Mouse (Mus musculus): ENCODE measurements at regions not wholly inside any gene's neighbourhood (a gene's known extent, or its start where the extent isn't known, plus 50 kb on each side); places are given as distances from the start of the nearest gene placed in this dataset.
A peak's percentile ranks its signal among the peaks of the same experiment; 100 is the strongest.

GRCm38 (mm10) chr11:79881812-79882211, 80.4 kb downstream of the Utp6 start:
- ATAC-seq (ENCODE audit: low FRiP score, low TSS enrichment) = peak; percentile 49; the same call in 1 of the 2 replicates
- 41% methylated on average over 4 of the region's 4 CpGs for WGBS
- H3K9me3 ChIP-seq (ENCODE audit: control insufficient read depth, low read length) = no peaks in the 10 kb centered on the region

DNA sequence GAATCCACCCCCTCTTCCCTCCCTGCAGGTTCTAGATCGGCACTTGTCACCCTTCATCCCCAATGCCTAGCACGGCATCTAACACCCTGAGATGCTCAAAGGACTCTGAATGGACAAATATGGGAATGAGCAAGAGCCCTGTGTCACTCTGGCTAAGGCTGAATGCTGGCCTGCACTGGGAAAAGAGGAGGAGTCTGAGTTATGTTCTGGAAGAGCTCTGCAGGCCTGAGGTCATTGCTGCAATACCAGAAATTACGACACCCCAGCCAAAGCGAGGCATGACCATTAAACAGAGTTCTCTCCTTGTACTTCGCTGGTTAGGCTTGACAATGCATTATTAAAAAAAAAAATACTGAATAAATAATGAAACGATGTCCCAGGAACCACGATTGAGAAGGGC, 84.1 kb downstream of the Utp6 start:
- 63% methylated on average over 7 of the region's 7 CpGs for WGBS
- H3K27ac ChIP-seq (ENCODE audit: low read depth, low read length) = peak overlapping the region; percentile 37; the same call in 1 of the 2 replicates
- no peak for ATAC-seq (ENCODE audit: low FRiP score, low TSS enrichment)

More at GRCm38 (mm10) chr11:79881812-79882211, 80.4 kb downstream of the Utp6 start:
- Histone ChIP-seq H3K27me3 (ENCODE audit: control insufficient read depth, insufficient read depth, low read length) (no peaks in the 10 kb centered on the region), H3K27ac (ENCODE audit: low read depth, low read length) (no peak overlapping the region), H3K9ac (ENCODE audit: low read depth, low read length) (no peak overlapping the region), H3K4me3 (ENCODE audit: low read length) (no peak overlapping the region), H3K36me3 (ENCODE audit: control insufficient read depth, insufficient read depth, low read length) (no peaks in the 10 kb centered on the region), H3K4me1 (ENCODE audit: control insufficient read depth, insufficient read depth, low read length) (peaks cover 12% of the 10 kb centered on the region; the same call in 1 of the 2 replicates), H3K4me2 (replicated peaks; ENCODE audit: low read depth, low read length) (no peak overlapping the region)

DNA sequence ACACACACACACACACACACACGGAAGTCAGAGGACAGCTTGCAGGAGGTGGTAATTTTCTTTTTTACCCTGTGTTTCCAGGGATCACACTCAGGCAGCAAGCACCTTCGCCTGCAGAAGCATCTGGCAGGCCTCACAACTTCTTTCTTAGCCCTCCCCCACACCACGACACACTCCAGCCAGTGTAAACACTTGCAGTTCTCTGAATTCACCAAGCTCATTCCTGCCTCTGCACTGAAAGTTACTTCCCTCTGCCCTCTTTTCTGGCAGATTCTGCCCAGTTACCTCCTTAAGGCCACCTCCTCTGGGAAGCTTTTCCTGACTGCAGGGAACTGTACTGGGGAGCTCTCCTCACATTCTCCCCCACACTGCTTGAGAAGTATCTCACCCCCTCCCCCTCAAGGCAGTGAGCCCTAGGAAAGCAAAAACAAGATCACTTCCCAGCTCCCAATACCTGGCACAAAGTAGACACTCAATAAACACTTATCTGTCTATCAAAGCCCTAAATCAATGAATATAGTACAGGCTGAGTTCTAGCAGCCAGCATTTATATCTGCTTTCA, 84.9 kb downstream of the Utp6 start:
- Histone ChIP-seq H3K9me3 (ENCODE audit: control insufficient read depth, low read length) (no peaks in the 10 kb centered on the region), H3K4me1 (ENCODE audit: control insufficient read depth, insufficient read depth, low read length) (peaks cover 12% of the 10 kb centered on the region; the same call in 1 of the 2 replicates), H3K27me3 (ENCODE audit: control insufficient read depth, insufficient read depth, low read length) (no peaks in the 10 kb centered on the region), H3K9ac (ENCODE audit: low read depth, low read length) (no peak overlapping the region), H3K36me3 (ENCODE audit: control insufficient read depth, insufficient read depth, low read length) (no peaks in the 10 kb centered on the region), H3K4me2 (replicated peaks; ENCODE audit: low read depth, low read length) (no peak overlapping the region), H3K4me3 (ENCODE audit: low read length) (no peak overlapping the region), H3K27ac (ENCODE audit: low read depth, low read length) (peak overlapping the region; percentile 62; the same call in 1 of the 2 replicates)
- WGBS = 18% methylated on average over 3 of the region's 3 CpGs
- ATAC-seq (ENCODE audit: low FRiP score, low TSS enrichment) = peak; percentile 75

More for the DNA sequence above, 84.1 kb downstream of the Utp6 start:
- Histone ChIP-seq H3K4me1 (ENCODE audit: control insufficient read depth, insufficient read depth, low read length) (peaks cover 12% of the 10 kb centered on the region; the same call in 1 of the 2 replicates), H3K4me3 (ENCODE audit: low read length) (no peak overlapping the region), H3K4me2 (replicated peaks; ENCODE audit: low read depth, low read length) (no peak overlapping the region), H3K9ac (ENCODE audit: low read depth, low read length) (no peak overlapping the region), H3K27me3 (ENCODE audit: control insufficient read depth, insufficient read depth, low read length) (no peaks in the 10 kb centered on the region), H3K36me3 (ENCODE audit: control insufficient read depth, insufficient read depth, low read length) (no peaks in the 10 kb centered on the region), H3K9me3 (ENCODE audit: control insufficient read depth, low read length) (no peaks in the 10 kb centered on the region)

- no peak overlapping the region for H3K4me3 ChIP-seq (ENCODE audit: low read length)
- H3K27ac ChIP-seq (ENCODE audit: low read depth, low read length) = no peak overlapping the region
- H3K9ac ChIP-seq (ENCODE audit: low read depth, low read length) = no peak overlapping the region
- H3K4me1 ChIP-seq (ENCODE audit: control insufficient read depth, insufficient read depth, low read length) = peaks cover 11% of the 10 kb centered on the region
- H3K27me3 ChIP-seq (ENCODE audit: control insufficient read depth, insufficient read depth, low read length) = no peaks in the 10 kb centered on the region
- no peak for ATAC-seq (ENCODE audit: low FRiP score, low TSS enrichment)
- H3K4me2 ChIP-seq (replicated peaks; ENCODE audit: low read depth, low read length) = no peak overlapping the region
- 92% methylated on average over 10 of the region's 10 CpGs for WGBS
- no peaks in the 10 kb centered on the region for H3K9me3 ChIP-seq (ENCODE audit: control insufficient read depth, low read length)
- no peaks in the 10 kb centered on the region for H3K36me3 ChIP-seq (ENCODE audit: control insufficient read depth, insufficient read depth, low read length)
Measured at GRCm38 (mm10) chr11:79871783-79872628, 90.2 kb downstream of the Utp6 start.

DNA sequence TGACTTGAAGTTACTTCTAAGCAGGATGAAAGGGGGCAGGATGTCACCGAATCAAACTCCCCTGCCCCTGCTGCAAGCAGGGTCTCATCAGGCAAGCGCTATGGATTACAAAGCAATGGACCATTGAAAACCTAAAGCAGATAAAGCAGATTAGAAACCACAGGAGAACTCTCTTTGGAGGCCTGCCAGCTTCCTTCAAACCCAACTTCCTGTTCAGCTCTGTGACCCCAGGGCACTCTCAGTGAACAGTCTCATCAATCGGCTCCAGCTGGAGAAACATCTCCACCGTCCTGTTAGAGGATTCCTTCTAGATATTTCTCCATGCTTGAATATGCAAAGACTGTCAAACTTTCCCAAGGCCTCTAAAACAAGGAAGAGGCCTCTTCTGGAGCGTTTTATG, 92.0 kb downstream of the Utp6 start:
- 21% methylated on average over 5 of the region's 5 CpGs for WGBS

DNA sequence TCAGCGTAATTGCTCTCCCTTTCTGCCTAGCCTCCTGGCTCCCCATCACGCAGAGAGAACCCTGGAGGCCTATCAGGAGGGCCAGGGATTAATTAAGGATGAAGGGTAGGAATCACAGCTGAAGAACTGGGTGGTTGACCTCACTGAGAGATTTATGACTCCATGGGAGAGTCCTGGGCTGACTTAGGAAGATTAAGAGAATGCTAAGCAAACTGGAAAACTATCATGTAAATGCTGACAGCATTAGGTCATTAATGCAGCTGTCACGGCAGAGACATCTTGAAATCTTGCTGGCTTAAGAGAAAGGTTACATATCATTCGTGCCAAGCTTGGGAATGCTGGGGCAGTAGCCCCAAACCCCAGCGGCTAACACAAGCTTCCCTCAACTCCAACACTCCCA, 93.2 kb downstream of the Utp6 start:
- Histone ChIP-seq H3K9me3 (ENCODE audit: control insufficient read depth, low read length) (no peaks in the 10 kb centered on the region), H3K9ac (ENCODE audit: low read depth, low read length) (no peak overlapping the region), H3K4me1 (ENCODE audit: control insufficient read depth, insufficient read depth, low read length) (peaks cover 11% of the 10 kb centered on the region), H3K4me3 (ENCODE audit: low read length) (no peak overlapping the region), H3K27ac (ENCODE audit: low read depth, low read length) (no peak overlapping the region), H3K4me2 (replicated peaks; ENCODE audit: low read depth, low read length) (no peak overlapping the region), H3K27me3 (ENCODE audit: control insufficient read depth, insufficient read depth, low read length) (no peaks in the 10 kb centered on the region), H3K36me3 (ENCODE audit: control insufficient read depth, insufficient read depth, low read length) (no peaks in the 10 kb centered on the region)
- 40% methylated on average over 5 of the region's 5 CpGs for WGBS
- ATAC-seq (ENCODE audit: low FRiP score, low TSS enrichment) = no peak

More for the DNA sequence above, 92.0 kb downstream of the Utp6 start:
- H3K4me3 ChIP-seq (ENCODE audit: low read length) = no peak overlapping the region
- 0 out of 2 replicates have a peak, but pooled peaks have one; percentile 24 for ATAC-seq (ENCODE audit: low FRiP score, low TSS enrichment)
- peak overlapping the region; percentile 24; the same call in 1 of the 2 replicates for H3K27ac ChIP-seq (ENCODE audit: low read depth, low read length)
- no peak overlapping the region for H3K4me2 ChIP-seq (replicated peaks; ENCODE audit: low read depth, low read length)
- no peaks in the 10 kb centered on the region for H3K36me3 ChIP-seq (ENCODE audit: control insufficient read depth, insufficient read depth, low read length)
- peaks cover 11% of the 10 kb centered on the region for H3K4me1 ChIP-seq (ENCODE audit: control insufficient read depth, insufficient read depth, low read length)
- H3K27me3 ChIP-seq (ENCODE audit: control insufficient read depth, insufficient read depth, low read length) = no peaks in the 10 kb centered on the region
- no peaks in the 10 kb centered on the region for H3K9me3 ChIP-seq (ENCODE audit: control insufficient read depth, low read length)
- no peak overlapping the region for H3K9ac ChIP-seq (ENCODE audit: low read depth, low read length)

- no peak for ATAC-seq (ENCODE audit: low FRiP score, low TSS enrichment)
- Histone ChIP-seq H3K9me3 (ENCODE audit: control insufficient read depth, low read length) (no peaks in the 10 kb centered on the region), H3K9ac (ENCODE audit: low read depth, low read length) (no peak overlapping the region), H3K4me1 (ENCODE audit: control insufficient read depth, insufficient read depth, low read length) (peaks cover 5% of the 10 kb centered on the region), H3K36me3 (ENCODE audit: control insufficient read depth, insufficient read depth, low read length) (no peaks in the 10 kb centered on the region), H3K27ac (ENCODE audit: low read depth, low read length) (no peak overlapping the region), H3K27me3 (ENCODE audit: control insufficient read depth, insufficient read depth, low read length) (no peaks in the 10 kb centered on the region), H3K4me3 (ENCODE audit: low read length) (no peak overlapping the region), H3K4me2 (replicated peaks; ENCODE audit: low read depth, low read length) (no peak overlapping the region)
- WGBS = 62% methylated on average over 5 of the region's 5 CpGs
Measured at GRCm38 (mm10) chr11:79864836-79865235, 97.4 kb downstream of the Utp6 start.

DNA sequence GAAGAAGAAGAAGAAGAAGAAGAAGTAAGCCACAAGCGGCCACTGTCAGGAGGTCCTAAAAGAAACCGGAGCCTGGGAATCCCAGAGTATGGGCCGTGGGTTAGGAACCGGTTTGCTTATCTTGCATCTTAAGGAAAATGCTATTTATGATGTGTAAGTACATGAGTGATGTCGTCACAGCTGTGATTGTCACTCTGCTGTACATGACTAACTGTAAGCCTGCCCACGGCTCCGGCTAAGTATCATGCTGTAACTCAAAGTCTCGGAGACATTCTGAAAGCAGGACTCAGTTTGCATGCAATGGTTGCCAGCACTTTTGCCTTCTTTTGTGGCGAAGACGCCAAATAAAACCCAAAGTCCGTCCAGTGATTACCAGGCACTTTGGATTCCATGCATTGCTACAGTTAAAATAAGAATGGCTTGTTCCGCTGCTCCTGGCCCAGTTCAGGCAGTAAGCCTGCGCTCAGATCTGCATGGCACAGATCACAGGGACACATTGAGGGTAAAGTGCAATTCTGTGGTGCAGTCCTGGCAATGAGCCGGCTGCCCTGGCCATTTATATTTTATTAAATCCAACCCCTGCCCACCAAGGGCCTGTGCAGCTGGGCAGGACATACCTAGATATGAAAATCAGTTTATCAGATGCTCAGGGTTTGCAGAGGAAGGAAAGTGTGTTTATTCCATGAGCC, 98.6 kb downstream of the Utp6 start:
- no peak overlapping the region for H3K4me3 ChIP-seq (ENCODE audit: low read length)
- H3K27ac ChIP-seq (ENCODE audit: low read depth, low read length) = no peak overlapping the region
- H3K9me3 ChIP-seq (ENCODE audit: control insufficient read depth, low read length) = no peaks in the 10 kb centered on the region
- 0 out of 2 replicates have a peak, but pooled peaks cover 4% of the 10 kb centered on the region for H3K4me1 ChIP-seq (ENCODE audit: control insufficient read depth, insufficient read depth, low read length)
- 86% methylated on average over 14 of the region's 14 CpGs for WGBS
- no peak overlapping the region for H3K4me2 ChIP-seq (replicated peaks; ENCODE audit: low read depth, low read length)
- no peak overlapping the region for H3K9ac ChIP-seq (ENCODE audit: low read depth, low read length)
- ATAC-seq (ENCODE audit: low FRiP score, low TSS enrichment) = no peak
- no peaks in the 10 kb centered on the region for H3K36me3 ChIP-seq (ENCODE audit: control insufficient read depth, insufficient read depth, low read length)
- H3K27me3 ChIP-seq (ENCODE audit: control insufficient read depth, insufficient read depth, low read length) = no peaks in the 10 kb centered on the region
